Comparison of ENCODE assay signal across 12 mouse cellular contexts in the genomic region with DNA sequence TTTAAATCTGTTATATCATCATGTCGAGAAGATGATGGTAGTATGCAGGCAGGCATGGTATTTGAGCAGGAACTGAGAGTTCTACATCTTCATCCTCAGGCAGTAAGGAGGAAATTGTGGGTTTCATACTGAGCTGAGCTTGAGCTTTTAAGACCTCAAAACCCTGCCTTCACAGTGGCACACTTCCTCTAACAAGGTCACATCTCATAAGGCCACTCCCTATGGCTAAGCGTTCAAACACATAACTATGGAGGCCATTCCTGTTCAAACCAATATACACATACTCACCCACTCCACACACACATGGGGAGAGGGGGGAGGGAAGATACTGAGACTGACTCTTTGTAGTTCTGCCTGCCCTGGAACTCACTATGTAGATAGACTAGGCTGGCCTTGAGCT. TPM values are rescaled to one million over a fixed set of nuclear protein-coding genes. Genes with fewer than 3 reads are reported as not detected.
DNase-seq lines count a peak whose midpoint lies in the region; ATAC-seq lines count a peak whose summit lies in the region.
"Had no signal": no experiment of that assay in that cellular context is flagged by ENCODE, and none has a peak within 500 bp of the region (broad histone marks: within the 10 kb centered on the region; RNA-seq: fewer than 3 reads in every experiment).

No protein-coding gene starts in this region.

- ATAC-seq in midbrain, embryonic 11.5 days (ENCODE audit: low FRiP score): no peak
- ATAC-seq: intestine, embryonic 15.5 days had no signal

- peak; percentile 18 to 33 for DNase-seq in spleen, adult 18-20 months
- DNase-seq in spleen, adult 12 weeks (ENCODE audit: low spot score): no peak
- DNase-seq in natural killer cell, adult 2 months (ENCODE audit: low spot score in 2 of 2): peak; percentile 54 to 70
- DNase-seq in thymus, postnatal 4 days: peak; percentile 27
- DNase-seq in forebrain, embryonic 10.5 days (ENCODE audit: extremely low spot score, low spot score): no peak
- no peak for DNase-seq in midbrain, embryonic 11.5 days (ENCODE audit: low spot score, missing footprints)
- DNase-seq in kidney, postnatal 14 days: no peak

- H3K9me3 ChIP-seq in forebrain, embryonic 10.5 days: no peaks in the 10 kb centered on the region
- no peaks in the 10 kb centered on the region for H3K9me3 ChIP-seq in midbrain, embryonic 11.5 days (ENCODE audit: control insufficient read depth, low read length)
- H3K9me3 ChIP-seq: forebrain, embryonic 12.5 days; heart, embryonic 13.5 days; intestine, embryonic 15.5 days; liver, embryonic 15.5 days had no signal

- no peaks in the 10 kb centered on the region for H3K4me1 ChIP-seq in brown adipose tissue, adult 24 weeks (ENCODE audit: control insufficient read depth, insufficient read depth, insufficient read length, low read length)
- H3K4me1 ChIP-seq in forebrain, embryonic 10.5 days: no peaks in the 10 kb centered on the region
- no peaks in the 10 kb centered on the region for H3K4me1 ChIP-seq in midbrain, embryonic 11.5 days (ENCODE audit: control insufficient read depth, insufficient read depth, low read length)
- H3K4me1 ChIP-seq: forebrain, embryonic 12.5 days; intestine, embryonic 15.5 days had no signal

- 94% methylated on average over 2 of the region's 2 CpGs for WGBS in forebrain, embryonic 10.5 days
- WGBS in midbrain, embryonic 11.5 days: 91% methylated on average over 2 of the region's 2 CpGs

- H3K4me2 ChIP-seq in midbrain, embryonic 11.5 days: no peak overlapping the region
- H3K4me2 ChIP-seq: forebrain, embryonic 12.5 days; heart, embryonic 13.5 days; intestine, embryonic 15.5 days; liver, embryonic 15.5 days had no signal

- H3K9ac ChIP-seq in midbrain, embryonic 11.5 days (ENCODE audit: low read length): no peak overlapping the region
- H3K9ac ChIP-seq: forebrain, embryonic 12.5 days; heart, embryonic 13.5 days; intestine, embryonic 15.5 days; liver, embryonic 15.5 days had no signal

- no peak overlapping the region for H3K4me3 ChIP-seq in brown adipose tissue, adult 24 weeks (ENCODE audit: insufficient read depth, low read depth, low read length)
- no peak overlapping the region for H3K4me3 ChIP-seq in forebrain, embryonic 10.5 days
- H3K4me3 ChIP-seq in midbrain, embryonic 11.5 days (ENCODE audit: low read depth, low read length): no peak overlapping the region
- H3K4me3 ChIP-seq: forebrain, embryonic 12.5 days; heart, embryonic 13.5 days; intestine, embryonic 15.5 days; liver, embryonic 15.5 days had no signal

- peaks cover 50% of the 10 kb centered on the region for H3K36me3 ChIP-seq in forebrain, embryonic 10.5 days (replicated peaks)
- H3K36me3 ChIP-seq in midbrain, embryonic 11.5 days (ENCODE audit: control insufficient read depth, insufficient read depth, low read length): no peaks in the 10 kb centered on the region
- H3K36me3 ChIP-seq: intestine, embryonic 15.5 days had no signal

- peak overlapping the region; percentile 72 for H3K27ac ChIP-seq in brown adipose tissue, adult 24 weeks (replicated peaks; ENCODE audit: low read depth, low read length)
- H3K27ac ChIP-seq in forebrain, embryonic 10.5 days: no peak overlapping the region
- H3K27ac ChIP-seq in midbrain, embryonic 11.5 days (ENCODE audit: low read depth, low read length): no peak overlapping the region
- H3K27ac ChIP-seq: forebrain, embryonic 12.5 days; heart, embryonic 13.5 days; intestine, embryonic 15.5 days; liver, embryonic 15.5 days had no signal

- H3K27me3 ChIP-seq in forebrain, embryonic 10.5 days (ENCODE audit: poor library complexity, severe bottlenecking): no peaks in the 10 kb centered on the region
- no peaks in the 10 kb centered on the region for H3K27me3 ChIP-seq in midbrain, embryonic 11.5 days (ENCODE audit: control insufficient read depth, insufficient read depth, low read length)
- H3K27me3 ChIP-seq: forebrain, embryonic 12.5 days; heart, embryonic 13.5 days; intestine, embryonic 15.5 days; liver, embryonic 15.5 days had no signal

RNA-seq across cellular contexts. Expression of a gene that starts 29.6 kb away (rescaled TPM):
- 10.5 and 10.9 TPM in 2 replicates for polyA plus RNA-seq in brown adipose tissue, adult 24 weeks (2012; ENCODE audit: insufficient read depth, insufficient read length, missing spikeins)
- 8.4 and 10.5 TPM in 2 replicates for polyA plus RNA-seq in forebrain, embryonic 10.5 days (2016; fragmentation: Nextera tagmentation; extraction: Ambion mirVana)
- polyA plus RNA-seq in midbrain, embryonic 11.5 days (2014; fragmentation: Nextera tagmentation; extraction: Ambion mirVana): 11.4 and 12.7 TPM in 2 replicates

RNA-seq across cellular contexts. Expression of a gene that starts 30.8 kb away (rescaled TPM):
- not detected in 2 replicates for polyA plus RNA-seq in brown adipose tissue, adult 24 weeks (2012; ENCODE audit: insufficient read depth, insufficient read length, missing spikeins)
- 1.5 and 1.9 TPM in 2 replicates for polyA plus RNA-seq in forebrain, embryonic 10.5 days (2016; fragmentation: Nextera tagmentation; extraction: Ambion mirVana)
- 0.18 and 0.30 TPM in 2 replicates for polyA plus RNA-seq in midbrain, embryonic 11.5 days (2014; fragmentation: Nextera tagmentation; extraction: Ambion mirVana)

RNA-seq across cellular contexts. Expression of a gene that starts 34.7 kb away (rescaled TPM):
- polyA plus RNA-seq in brown adipose tissue, adult 24 weeks (2012; ENCODE audit: insufficient read depth, insufficient read length, missing spikeins): not detected in 2 replicates
- polyA plus RNA-seq in forebrain, embryonic 10.5 days (2016; fragmentation: Nextera tagmentation; extraction: Ambion mirVana): 1.1 and 2.1 TPM in 2 replicates
- 0.18 and 0.40 TPM in 2 replicates for polyA plus RNA-seq in midbrain, embryonic 11.5 days (2014; fragmentation: Nextera tagmentation; extraction: Ambion mirVana)

RNA-seq across cellular contexts. Expression of a gene that starts 39.5 kb away (rescaled TPM):
- 3.1 and 7.4 TPM in 2 replicates for polyA plus RNA-seq in brown adipose tissue, adult 24 weeks (2012; ENCODE audit: insufficient read depth, insufficient read length, missing spikeins)
- polyA plus RNA-seq in forebrain, embryonic 10.5 days (2016; fragmentation: Nextera tagmentation; extraction: Ambion mirVana): 6.6 and 6.7 TPM in 2 replicates
- 5.8 and 6.4 TPM in 2 replicates for polyA plus RNA-seq in midbrain, embryonic 11.5 days (2014; fragmentation: Nextera tagmentation; extraction: Ambion mirVana)

RNA-seq across cellular contexts. Expression of a gene that starts 44.7 kb away (rescaled TPM):
- 126 and 135 TPM in 2 replicates for polyA plus RNA-seq in brown adipose tissue, adult 24 weeks (2012; ENCODE audit: insufficient read depth, insufficient read length, missing spikeins)
- 318 and 342 TPM in 2 replicates for polyA plus RNA-seq in forebrain, embryonic 10.5 days (2016; fragmentation: Nextera tagmentation; extraction: Ambion mirVana)
- 256 and 275 TPM in 2 replicates for polyA plus RNA-seq in midbrain, embryonic 11.5 days (2014; fragmentation: Nextera tagmentation; extraction: Ambion mirVana)

Comparison
In these comparisons a context has a peak if more than half of its experiments do, and no peak if none do; other contexts are left out.
1. DNase-seq: peak in spleen, adult 18-20 months (2 of 2), natural killer cell, adult 2 months (2 of 2) and thymus, postnatal 4 days (single experiment); none in spleen, adult 12 weeks (single experiment), forebrain, embryonic 10.5 days (single experiment), midbrain, embryonic 11.5 days (single experiment) and kidney, postnatal 14 days (single experiment).